Mouse (Mus musculus): ENCODE measurements at regions not wholly inside any gene's neighbourhood (a gene's known extent, or its start where the extent isn't known, plus 50 kb on each side); places are given as distances from the start of the nearest gene placed in this dataset.

DNA sequence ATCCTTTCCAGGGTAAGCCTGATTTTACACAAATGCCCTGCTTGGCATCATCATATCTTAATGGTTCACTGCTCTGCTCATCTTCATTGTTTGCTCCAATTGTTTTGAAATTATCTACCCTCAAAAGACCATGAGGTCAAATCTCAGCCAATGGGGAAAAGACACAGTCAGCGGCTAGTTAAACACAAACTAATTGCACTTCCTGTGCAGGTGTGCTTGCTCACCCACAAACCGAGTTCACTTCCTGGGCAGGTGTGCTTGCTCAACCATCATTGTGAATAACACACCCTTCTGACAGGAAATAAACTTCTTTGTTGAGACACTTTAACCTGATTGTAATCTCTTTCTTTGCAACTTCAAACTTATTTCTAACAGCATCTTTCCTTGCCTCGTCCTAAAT lies 75.8 kb upstream of the Ngly1 start:
- Histone ChIP-seq H3K36me3 (ENCODE audit: insufficient read depth, low read length) (no peaks in the 10 kb centered on the region), H3K4me3 (replicated peaks; ENCODE audit: low read length) (no peak overlapping the region), H3K9me3 (ENCODE audit: low read length) (no peaks in the 10 kb centered on the region), H3K27me3 (ENCODE audit: insufficient read depth, low read length) (no peaks in the 10 kb centered on the region), H3K4me1 (replicated peaks; ENCODE audit: low read depth, low read length) (no peaks in the 10 kb centered on the region)
- no peak for TF ChIP-seq POU5F1 (IDR thresholded peaks at IDR 0.05; ENCODE audit: borderline replicate concordance, low read length)
- TF ChIP-seq NANOG (IDR thresholded peaks at IDR 0.05; ENCODE audit: borderline replicate concordance, low read length) = no peak
- no peak for TF ChIP-seq CTCF (conservative IDR thresholded peaks at IDR 0.05; ENCODE audit: low read length)

DNA sequence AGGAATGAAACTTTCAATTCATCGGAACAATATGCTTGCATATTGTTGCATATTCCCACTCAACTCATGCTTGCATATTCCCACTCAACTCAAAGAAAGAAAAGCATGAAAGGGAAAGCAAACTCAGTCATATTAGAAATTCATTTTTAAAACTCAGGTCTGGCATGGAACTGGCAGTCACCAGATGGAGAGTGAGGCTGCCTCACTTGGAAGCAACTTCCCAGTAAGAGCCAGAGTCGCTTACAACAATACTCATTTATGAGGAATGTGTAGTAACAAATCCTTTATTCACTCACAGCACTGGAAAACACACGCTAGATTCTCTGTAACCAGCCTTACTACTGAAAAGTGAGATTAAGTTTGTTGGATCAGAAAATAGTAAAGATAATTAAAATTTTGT lies 70.9 kb upstream of the Ngly1 start:
- Histone ChIP-seq H3K36me3 (ENCODE audit: insufficient read depth, low read length) (no peaks in the 10 kb centered on the region), H3K4me3 (replicated peaks; ENCODE audit: low read length) (no peak overlapping the region), H3K27me3 (ENCODE audit: insufficient read depth, low read length) (no peaks in the 10 kb centered on the region), H3K9me3 (ENCODE audit: low read length) (no peaks in the 10 kb centered on the region), H3K4me1 (replicated peaks; ENCODE audit: low read depth, low read length) (no peaks in the 10 kb centered on the region)
- TF ChIP-seq CTCF (conservative IDR thresholded peaks at IDR 0.05; ENCODE audit: low read length) (no peak), NANOG (IDR thresholded peaks at IDR 0.05; ENCODE audit: borderline replicate concordance, low read length) (no peak), POU5F1 (IDR thresholded peaks at IDR 0.05; ENCODE audit: borderline replicate concordance, low read length) (no peak)

DNA sequence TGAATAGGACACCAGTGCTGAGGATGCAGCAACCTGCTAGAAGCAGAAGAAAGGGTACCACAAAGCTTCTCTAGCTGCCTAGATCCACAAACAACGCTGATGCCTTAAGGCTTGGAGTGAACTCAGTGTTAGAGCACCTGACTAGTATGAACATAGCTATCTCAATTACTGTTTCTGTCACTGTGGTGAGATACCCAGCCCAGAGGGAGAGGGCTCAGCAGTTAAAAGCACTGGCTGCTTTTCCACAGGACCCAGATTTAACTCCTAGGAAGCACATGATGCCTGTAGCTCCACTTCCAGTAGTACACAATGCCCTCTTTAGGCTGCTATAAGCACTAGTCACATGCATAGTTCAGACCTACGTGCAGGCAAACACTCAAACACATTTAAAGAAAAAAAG lies 67.3 kb upstream of the Ngly1 start:
- H3K36me3 ChIP-seq (ENCODE audit: insufficient read depth, low read length) = no peaks in the 10 kb centered on the region
- no peaks in the 10 kb centered on the region for H3K9me3 ChIP-seq (ENCODE audit: low read length)
- no peak overlapping the region for H3K4me3 ChIP-seq (replicated peaks; ENCODE audit: low read length)
- no peaks in the 10 kb centered on the region for H3K4me1 ChIP-seq (replicated peaks; ENCODE audit: low read depth, low read length)
- TF ChIP-seq CTCF (conservative IDR thresholded peaks at IDR 0.05; ENCODE audit: low read length) (no peak), POU5F1 (IDR thresholded peaks at IDR 0.05; ENCODE audit: borderline replicate concordance, low read length) (no peak), NANOG (IDR thresholded peaks at IDR 0.05; ENCODE audit: borderline replicate concordance, low read length) (no peak)
- no peaks in the 10 kb centered on the region for H3K27me3 ChIP-seq (ENCODE audit: insufficient read depth, low read length)

DNA sequence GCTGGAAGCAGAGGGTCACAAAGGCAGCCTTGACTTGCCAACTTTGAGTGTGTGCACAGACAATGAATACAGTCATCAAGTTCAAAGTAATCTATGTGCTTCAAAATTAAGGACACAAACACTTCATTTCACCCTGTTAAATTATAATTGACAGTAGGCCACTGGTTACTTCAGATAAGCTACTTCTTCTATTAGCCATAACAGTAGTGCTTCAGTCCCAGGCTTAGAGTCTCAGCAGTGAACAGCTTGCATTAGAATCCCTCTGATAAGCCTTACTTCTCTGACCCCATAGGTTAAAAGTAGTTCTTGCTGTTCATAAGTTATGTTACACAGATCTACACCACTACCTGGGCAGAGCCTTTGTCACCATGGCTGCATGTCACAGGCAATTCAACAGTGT lies 63.8 kb upstream of the Ngly1 start:
- no peaks in the 10 kb centered on the region for H3K4me1 ChIP-seq (replicated peaks; ENCODE audit: low read depth, low read length)
- no peaks in the 10 kb centered on the region for H3K9me3 ChIP-seq (ENCODE audit: low read length)
- no peak for TF ChIP-seq POU5F1 (IDR thresholded peaks at IDR 0.05; ENCODE audit: borderline replicate concordance, low read length)
- TF ChIP-seq CTCF (conservative IDR thresholded peaks at IDR 0.05; ENCODE audit: low read length) = no peak
- no peak for TF ChIP-seq NANOG (IDR thresholded peaks at IDR 0.05; ENCODE audit: borderline replicate concordance, low read length)
- H3K27me3 ChIP-seq (ENCODE audit: insufficient read depth, low read length) = no peaks in the 10 kb centered on the region
- no peaks in the 10 kb centered on the region for H3K36me3 ChIP-seq (ENCODE audit: insufficient read depth, low read length)
- H3K4me3 ChIP-seq (replicated peaks; ENCODE audit: low read length) = no peak overlapping the region
